Mouse (Mus musculus): ENCODE results near the gene Lca5. TPM values are rescaled to one million over a fixed set of nuclear protein-coding genes. Genes with fewer than 3 reads are reported as not detected.

The Lca5 gene
- total RNA-seq, 2 experiments from 2014 or later, result 0.09 TPM; not detected in 1

- ATAC-seq (replicated peaks; ENCODE audit: low FRiP score, poor library complexity, severe bottlenecking), result no peak
These were observed 98.2 kb downstream of the Lca5 start for GRCm38 (mm10) chr9:83342491-83343370.

Other genes starting within 250 kb of the Lca5 start
- gene Sh3bgrl2, start 107.2 kb upstream of the Lca5 start, total RNA-seq (2015; ENCODE audit: low replicate concordance), result 0.84 TPM in 1 of 2 replicates, not detected in the other
- gene Sh3bgrl2, start 107.2 kb upstream of the Lca5 start, total RNA-seq (2017; ENCODE audit: low replicate concordance), result 0.17 TPM in 1 of 2 replicates, not detected in the other